Mouse (Mus musculus): Measurements from ENCODE around the gene Taf1b.

Taf1b gene

GRCm38 (mm10) chr12:24555976-24556375, 57.8 kb downstream of the Taf1b start:
- DNase-seq = no peak

GRCm38 (mm10) chr12:24563395-24563960, 65.3 kb downstream of the Taf1b start:
- no peak for DNase-seq

GRCm38 (mm10) chr12:24565311-24565710, 67.2 kb downstream of the Taf1b start:
- no peak for DNase-seq

DNA sequence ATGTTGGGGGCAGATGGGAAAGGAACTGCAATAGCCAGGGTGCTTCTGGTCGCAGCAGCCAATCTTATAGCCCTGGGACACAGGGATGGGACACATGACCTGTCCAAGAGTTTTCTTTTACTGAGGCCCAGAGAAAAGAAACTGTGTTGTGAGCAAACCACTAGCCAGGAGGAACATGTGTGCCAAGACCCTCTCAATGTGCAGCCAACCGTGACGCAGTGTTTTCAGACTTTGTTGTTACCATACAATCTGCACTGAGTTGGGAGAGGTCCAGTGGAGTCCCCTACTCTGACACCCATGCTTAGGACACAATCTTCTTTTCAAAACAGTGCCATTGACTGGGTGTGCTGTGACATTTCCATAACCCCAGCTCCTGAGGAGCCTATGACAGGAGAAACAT, 69.4 kb downstream of the Taf1b start:
- DNase-seq = peak in 1 of 2 experiments; percentile 22

- peak; percentile 95 to 97 for DNase-seq
Observed at GRCm38 (mm10) chr12:24571523-24572392, 73.6 kb downstream of the Taf1b start, which contains the start of gene Grhl1. Grhl1 (plus strand) TSS chr12:24572283.

- DNase-seq = no peak
Observed at GRCm38 (mm10) chr12:24572421-24573274, 74.5 kb downstream of the Taf1b start.

- DNase-seq = no peak
Observed at GRCm38 (mm10) chr12:24573275-24573580, 75.1 kb downstream of the Taf1b start.

DNA sequence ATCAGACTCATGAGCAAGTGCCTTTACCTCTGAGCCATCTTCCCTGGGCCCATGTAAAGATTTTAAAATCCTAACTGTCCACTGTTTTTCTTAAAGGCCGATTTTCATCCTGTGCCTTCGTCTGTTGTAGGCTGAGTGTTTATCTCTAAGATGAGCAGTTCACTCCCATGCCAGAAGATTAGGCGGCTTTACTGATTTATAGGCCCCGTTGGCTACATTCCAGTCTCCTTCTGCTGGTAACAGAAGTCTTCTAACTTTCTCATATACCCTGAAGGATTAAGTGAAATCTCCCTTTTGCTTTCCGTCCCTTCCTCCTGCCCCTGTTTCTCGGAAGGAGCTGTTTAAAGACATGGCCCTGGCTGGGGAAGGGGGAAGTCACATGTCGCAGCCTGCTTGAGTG, 76.7 kb downstream of the Taf1b start:
- no peak for DNase-seq

DNA sequence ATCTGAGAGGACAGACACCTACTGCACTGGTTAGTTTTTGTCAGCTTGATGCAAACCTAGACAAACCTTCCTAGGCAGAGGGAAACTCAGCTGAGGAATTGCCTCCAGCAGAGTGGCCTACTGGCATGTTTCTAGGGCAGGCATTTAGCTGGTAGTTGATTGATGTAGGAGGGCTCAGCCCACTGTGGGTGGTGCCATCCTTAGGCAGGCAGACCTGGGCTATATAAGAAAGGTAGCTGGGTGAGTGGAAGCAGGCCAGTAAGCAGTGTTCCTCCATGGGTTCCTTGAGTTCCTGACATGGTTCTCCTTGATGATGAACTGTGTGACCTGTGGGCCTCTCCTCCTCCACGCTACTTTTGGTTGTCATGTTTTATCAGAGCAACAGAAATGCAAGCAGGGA, 82.3 kb downstream of the Taf1b start:
- no peak for DNase-seq

GRCm38 (mm10) chr12:24580996-24581683, 83.0 kb downstream of the Taf1b start:
- DNase-seq = no peak

DNA sequence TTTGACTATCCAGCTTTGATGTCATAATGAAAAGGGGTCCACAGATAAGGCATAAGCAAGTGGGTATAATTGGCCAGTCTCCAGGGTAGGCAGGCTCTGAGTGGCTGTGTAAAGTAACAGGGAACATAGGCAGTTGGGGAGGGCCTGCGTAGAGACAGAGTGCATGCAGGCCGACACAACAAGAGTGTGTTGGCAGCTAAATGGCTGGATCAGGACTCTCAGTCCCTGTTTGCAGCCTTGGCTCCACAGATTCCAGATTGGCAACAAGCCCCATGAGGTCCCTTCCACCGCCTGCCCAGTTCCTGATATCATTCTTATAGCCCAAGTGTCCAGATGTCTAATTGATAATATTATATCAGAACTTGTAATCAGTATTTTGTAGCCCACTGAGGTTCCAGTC, 85.5 kb downstream of the Taf1b start:
- DNase-seq = peak; percentile 47 to 64

- DNase-seq = peak; percentile 62 to 76
Observed at GRCm38 (mm10) chr12:24584835-24585234, 86.7 kb downstream of the Taf1b start.

DNA sequence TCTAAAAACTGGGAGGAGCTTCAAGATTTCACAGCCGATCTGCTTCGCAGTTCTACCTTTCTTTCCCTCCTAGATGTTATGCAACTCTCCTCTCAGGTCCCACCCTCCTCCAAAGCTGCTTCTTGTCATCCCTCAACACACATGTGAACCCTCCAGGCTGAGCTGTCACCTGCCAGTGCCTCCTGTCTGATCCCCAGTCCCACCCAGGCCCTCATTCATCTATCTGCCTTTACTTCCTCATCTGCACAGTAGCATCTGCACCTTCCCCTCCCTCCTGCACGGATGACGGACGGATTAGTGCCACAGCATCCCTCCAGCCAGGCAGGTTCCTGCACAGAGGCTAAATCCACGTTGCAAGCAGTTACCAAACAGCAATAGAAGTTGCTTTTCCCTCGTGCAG, 88.0 kb downstream of the Taf1b start:
- DNase-seq = no peak

DNA sequence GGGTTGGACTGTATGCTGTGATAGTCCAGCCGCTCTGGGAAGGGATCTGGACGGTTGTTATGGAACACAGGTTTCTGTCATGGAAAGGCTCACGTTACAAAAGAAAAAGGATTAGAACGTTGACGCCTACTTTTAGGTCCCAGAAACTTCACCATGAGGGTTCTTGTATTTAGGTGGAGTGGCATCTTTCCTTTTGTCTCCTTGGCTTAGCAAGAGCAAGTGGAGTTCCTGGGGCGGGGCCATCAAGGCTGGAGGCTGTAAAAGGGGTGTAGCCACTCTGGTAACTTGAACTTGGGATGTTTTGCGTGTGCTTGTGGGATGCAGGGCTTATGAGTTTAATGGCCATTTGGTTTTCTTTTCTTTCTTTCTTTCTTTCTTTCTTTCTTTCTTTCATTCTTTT, 92.2 kb downstream of the Taf1b start:
- DNase-seq = no peak

- DNase-seq = no peak
Observed at GRCm38 (mm10) chr12:24592055-24592454, 93.9 kb downstream of the Taf1b start.

DNA sequence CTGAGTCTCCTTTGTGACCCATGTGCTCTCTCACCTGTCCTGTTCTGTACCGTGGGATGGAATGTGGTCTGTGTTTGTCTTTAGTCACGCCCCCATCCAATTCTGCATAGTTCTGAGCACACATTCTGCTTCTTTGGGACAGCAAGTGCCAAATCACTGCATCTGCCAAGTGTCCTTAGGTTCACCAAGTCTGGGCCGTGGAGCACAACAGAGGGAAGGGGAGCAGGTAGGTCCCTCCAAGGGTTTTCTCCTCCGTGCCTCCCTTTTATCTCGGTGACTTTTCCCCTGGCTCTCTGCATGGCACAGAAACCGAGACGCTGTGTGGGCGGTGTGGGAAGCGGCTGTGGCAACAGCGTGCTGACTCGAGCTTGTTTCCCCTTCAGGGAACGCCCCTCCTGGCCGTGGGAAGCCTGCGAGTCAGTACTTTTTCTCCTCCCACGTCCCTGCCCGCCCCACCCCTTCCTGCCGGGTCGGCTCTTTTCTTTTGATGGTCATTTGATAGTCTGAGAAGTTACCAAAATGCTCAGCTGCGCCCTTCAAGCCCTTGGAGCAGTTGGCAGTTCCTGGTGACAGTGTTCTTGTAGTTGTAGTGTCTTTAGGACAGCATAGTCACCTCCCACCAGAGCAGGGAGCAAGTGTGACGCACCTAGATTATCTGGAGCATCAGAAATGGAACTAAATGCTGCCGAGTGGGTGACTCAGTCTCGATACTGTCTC, 95.0 kb downstream of the Taf1b start:
- DNase-seq = peak in 1 of 2 experiments; percentile 35

DNA sequence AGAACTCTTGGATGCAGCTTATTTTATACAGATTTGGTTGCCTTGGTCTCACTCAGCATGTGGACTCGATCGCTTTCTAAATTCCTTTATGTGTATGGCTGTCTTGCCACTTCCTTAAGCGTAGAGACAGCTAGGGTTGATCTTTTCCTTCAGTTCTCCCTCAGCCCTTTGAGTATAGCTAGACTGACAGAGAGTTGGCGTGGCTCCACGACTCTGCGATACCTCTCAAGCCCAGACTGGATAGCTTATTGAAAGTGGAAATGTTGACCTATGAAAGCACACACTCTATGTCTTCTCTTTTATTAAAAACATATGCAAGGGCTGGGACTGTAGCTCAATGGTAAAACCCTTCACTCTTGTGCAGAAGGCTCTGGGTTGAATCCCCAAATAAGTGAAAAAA, 99.2 kb downstream of the Taf1b start:
- DNase-seq = peak; percentile 39

DNA sequence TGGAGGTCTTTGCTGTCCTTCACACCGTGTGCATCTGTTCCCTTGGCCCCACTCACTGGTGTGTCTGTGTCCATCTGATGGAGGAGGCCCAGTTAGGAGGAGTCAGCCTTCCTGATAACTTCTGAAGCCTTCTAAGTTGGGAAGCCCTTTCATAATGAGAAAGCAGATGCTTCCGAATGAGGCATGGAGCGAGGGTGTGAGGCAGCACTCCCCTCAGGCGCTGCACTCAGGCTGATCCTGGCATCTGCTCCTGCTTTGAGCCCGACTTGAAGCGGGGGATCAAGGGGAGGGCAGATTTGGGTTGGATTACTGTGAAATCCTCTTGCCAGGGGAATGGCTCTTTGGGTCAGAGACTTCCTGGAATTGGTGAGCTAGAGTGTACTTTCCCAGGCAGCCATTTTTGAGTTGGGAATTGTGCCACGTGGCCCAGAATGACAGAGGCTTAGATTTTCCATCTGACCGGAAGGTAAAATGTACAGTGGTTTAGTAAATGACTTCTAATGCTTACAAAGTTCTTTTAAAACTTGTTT, 101.3 kb downstream of the Taf1b start:
- peak; percentile 50 to 55 for DNase-seq

DNA sequence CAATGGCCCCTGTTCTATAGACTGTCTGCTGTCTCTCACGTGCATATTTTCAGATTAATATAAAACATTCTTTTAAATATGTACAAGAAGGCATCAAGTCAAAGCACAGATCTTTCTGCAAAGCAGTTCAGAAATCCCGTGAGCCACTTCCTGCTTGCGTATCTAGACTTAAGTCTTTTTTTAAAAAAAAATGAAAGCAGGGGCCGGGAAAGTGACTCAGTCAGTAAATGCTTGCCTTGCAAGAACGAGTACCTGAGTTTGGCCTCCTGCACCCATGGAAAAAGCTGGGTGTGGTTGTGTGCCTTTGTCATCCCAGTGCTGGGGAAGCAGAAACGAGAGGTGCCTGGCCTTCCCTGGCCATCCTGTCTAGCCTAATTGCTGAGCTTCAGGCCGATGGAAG, 101.9 kb downstream of the Taf1b start:
- no peak for DNase-seq

- peak; percentile 85 to 90 for DNase-seq
Observed at GRCm38 (mm10) chr12:24600806-24601205, 102.6 kb downstream of the Taf1b start.

DNA sequence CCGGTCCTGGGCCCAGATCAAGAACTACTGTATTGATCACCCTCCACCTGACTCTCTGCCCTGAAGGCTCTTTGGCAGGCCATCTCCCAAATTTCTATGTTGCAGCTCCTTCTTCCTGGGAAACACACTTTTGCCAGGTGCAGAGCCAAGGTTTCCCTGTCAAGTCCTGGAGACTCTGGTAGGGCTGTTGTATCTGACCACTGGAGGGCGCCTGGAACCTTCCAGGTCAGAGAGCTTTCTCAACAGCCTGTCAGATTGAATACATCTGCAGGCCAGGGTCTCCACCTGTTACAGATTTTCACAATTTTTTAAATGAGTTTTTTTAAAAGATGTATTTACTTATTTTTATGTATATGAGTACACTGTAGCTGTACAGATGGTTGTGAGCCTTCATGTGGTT, 105.1 kb downstream of the Taf1b start:
- peak; percentile 90 to 92 for DNase-seq

- no peak for DNase-seq
Observed at GRCm38 (mm10) chr12:24606166-24606565, 108.0 kb downstream of the Taf1b start.
